Mouse (Mus musculus) olfactory bulb, adult 2 months (tissue): ENCODE measurements at regions not wholly inside any gene's neighbourhood (a gene's known extent, or its start where the extent isn't known, plus 50 kb on each side); places are given as distances from the start of the nearest gene placed in this dataset.

Experiments used
- CTCF ChIP-seq: fragments of 200-500 bp; IDR thresholded peaks from 2 replicates; pipeline ENCODE4 v1.5.1; 2012; ENCODE audit warnings: low read depth, mild to moderate bottlenecking, low read length, moderate library complexity; ENCODE audit not compliant: insufficient read depth
- POLR2A ChIP-seq: fragments of 200-500 bp; IDR thresholded peaks from 2 replicates; pipeline ENCODE4 v1.6.1; 2012; ENCODE audit warnings: mild to moderate bottlenecking, low read depth, low read length, moderate library complexity; ENCODE audit not compliant: insufficient read depth

GRCm38 (mm10) chr8:118055536-118055935 is 228.0 kb upstream of the Cdh13 start:
- TF ChIP-seq CTCF (no peak), POLR2A (no peak)
